Mouse (Mus musculus): ENCODE measurements around the gene Btg2. TPM values are rescaled to one million over a fixed set of nuclear protein-coding genes. Genes with fewer than 3 reads are reported as not detected.

The Btg2 gene
- polyA plus RNA-seq, 1 experiment, result 481 TPM

DNA sequence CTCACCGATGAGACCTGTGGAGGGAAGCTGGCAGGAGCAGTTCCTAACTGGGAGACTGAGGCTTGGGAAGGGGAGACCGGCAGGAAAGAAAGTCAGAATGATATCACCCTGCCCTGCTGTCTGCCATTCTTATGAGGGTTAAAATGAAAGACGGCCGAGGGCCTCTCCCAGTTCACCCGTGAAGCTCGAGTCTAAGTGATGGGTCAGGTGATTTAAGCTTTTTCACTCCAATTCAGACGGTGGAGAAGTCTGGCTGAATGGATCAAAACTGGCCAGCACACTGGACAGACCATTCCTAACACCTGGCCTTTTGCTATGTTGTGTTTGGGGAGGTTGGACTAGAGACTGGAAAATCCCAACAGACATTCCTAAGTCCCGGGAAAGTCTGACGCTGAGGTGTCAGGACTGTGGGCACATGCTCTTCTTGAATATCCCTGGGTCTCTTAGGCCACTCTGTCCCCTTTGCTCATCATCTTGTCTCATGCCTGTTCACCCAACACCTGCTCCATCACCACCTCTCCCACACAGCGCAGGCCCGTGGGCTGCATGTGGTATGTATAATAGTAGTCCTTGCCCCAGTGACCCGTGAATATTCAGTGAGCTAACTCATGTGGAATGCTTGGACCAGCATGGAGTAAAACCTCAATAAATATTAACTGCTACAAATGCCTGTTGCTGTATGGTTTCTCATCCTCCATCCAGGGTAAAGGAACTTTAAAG is 20.8 kb upstream of the Btg2 start:
- Histone ChIP-seq H3K4me3 (ENCODE audit: control insufficient read depth, insufficient read depth, low read length) (peak overlapping the region; percentile 69), H3K4me1 (replicated peaks; ENCODE audit: control insufficient read depth, insufficient read depth, low read length) (peaks cover 52% of the 10 kb centered on the region), H3K27me3 (ENCODE audit: control insufficient read depth, insufficient read depth, low read length) (no peaks in the 10 kb centered on the region), H3K27ac (ENCODE audit: control insufficient read depth, insufficient read depth, low read length) (peak overlapping the region; percentile 69; the same call in 1 of the 2 replicates), H3K36me3 (ENCODE audit: control insufficient read depth, insufficient read depth, low read length) (no peaks in the 10 kb centered on the region)
- DNase-seq, result no peak
- 42% methylated on average over 12 of the region's 12 CpGs for WGBS
- TF ChIP-seq CTCF (IDR thresholded peaks at IDR 0.05; ENCODE audit: borderline replicate concordance, control insufficient read depth, extremely low read depth, insufficient read depth, low read length, poor library complexity) (no peak), POLR2A (IDR thresholded peaks at IDR 0.05; ENCODE audit: control insufficient read depth, extremely low read depth, insufficient read depth, low read length, poor library complexity) (0 out of 2 replicates have a peak, but pooled peaks have one; percentile 12)

- DNase-seq, result peak; percentile 41
- Histone ChIP-seq H3K27ac (ENCODE audit: control insufficient read depth, insufficient read depth, low read length) (peak overlapping the region; percentile 69), H3K4me3 (ENCODE audit: control insufficient read depth, insufficient read depth, low read length) (peak overlapping the region; percentile 69), H3K4me1 (replicated peaks; ENCODE audit: control insufficient read depth, insufficient read depth, low read length) (peaks cover 56% of the 10 kb centered on the region), H3K27me3 (ENCODE audit: control insufficient read depth, insufficient read depth, low read length) (no peaks in the 10 kb centered on the region), H3K36me3 (ENCODE audit: control insufficient read depth, insufficient read depth, low read length) (no peaks in the 10 kb centered on the region)
- 0 out of 2 replicates have a peak, but pooled peaks have one; percentile 14 for TF ChIP-seq POLR2A (IDR thresholded peaks at IDR 0.05; ENCODE audit: control insufficient read depth, extremely low read depth, insufficient read depth, low read length, poor library complexity)
- no peak for TF ChIP-seq CTCF (IDR thresholded peaks at IDR 0.05; ENCODE audit: borderline replicate concordance, control insufficient read depth, extremely low read depth, insufficient read depth, low read length, poor library complexity)
- WGBS, result 10% methylated on average over 17 of the region's 17 CpGs
Measured at GRCm38 (mm10) chr1:134098726-134099515, 20.0 kb upstream of the Btg2 start.

DNA sequence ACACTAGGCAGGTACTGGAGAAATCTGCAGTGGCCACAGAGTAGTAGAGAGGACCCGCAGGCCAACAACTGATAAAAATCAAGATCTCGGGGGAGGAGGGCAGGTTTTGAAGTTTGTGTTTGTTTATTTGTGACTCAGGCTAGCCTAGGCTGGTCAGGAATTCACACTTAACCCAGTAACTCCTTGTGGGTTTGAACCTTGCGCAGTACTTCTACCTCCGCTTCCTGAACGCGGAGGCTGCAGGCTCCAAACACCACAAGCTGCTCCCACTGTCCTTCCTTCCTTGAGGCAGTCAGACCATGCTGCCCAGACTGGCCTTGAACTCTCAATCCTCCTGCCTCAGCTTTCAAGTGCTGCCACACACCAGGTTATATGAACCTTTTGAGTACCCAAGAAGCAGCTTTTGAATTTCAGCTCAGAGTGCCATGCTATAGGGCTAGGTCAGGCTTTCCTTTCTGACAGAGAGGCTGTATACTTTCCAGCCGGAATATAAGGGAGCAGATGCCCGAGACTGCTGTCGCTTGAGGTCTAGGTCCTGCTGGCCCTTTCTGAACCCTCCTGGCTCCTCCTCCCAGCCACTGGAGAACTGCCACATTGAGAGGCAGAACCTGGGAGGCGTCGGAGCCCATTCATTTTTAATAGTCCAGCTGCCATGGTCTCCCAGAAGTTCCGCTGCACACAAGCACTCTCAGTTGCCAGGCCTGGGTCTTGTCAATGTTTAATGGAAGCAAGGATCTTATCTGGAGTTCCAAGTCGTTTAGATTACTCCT is 19.2 kb upstream of the Btg2 start:
- TF ChIP-seq CTCF (IDR thresholded peaks at IDR 0.05; ENCODE audit: borderline replicate concordance, control insufficient read depth, extremely low read depth, insufficient read depth, low read length, poor library complexity) (no peak), POLR2A (IDR thresholded peaks at IDR 0.05; ENCODE audit: control insufficient read depth, extremely low read depth, insufficient read depth, low read length, poor library complexity) (no peak)

DNA sequence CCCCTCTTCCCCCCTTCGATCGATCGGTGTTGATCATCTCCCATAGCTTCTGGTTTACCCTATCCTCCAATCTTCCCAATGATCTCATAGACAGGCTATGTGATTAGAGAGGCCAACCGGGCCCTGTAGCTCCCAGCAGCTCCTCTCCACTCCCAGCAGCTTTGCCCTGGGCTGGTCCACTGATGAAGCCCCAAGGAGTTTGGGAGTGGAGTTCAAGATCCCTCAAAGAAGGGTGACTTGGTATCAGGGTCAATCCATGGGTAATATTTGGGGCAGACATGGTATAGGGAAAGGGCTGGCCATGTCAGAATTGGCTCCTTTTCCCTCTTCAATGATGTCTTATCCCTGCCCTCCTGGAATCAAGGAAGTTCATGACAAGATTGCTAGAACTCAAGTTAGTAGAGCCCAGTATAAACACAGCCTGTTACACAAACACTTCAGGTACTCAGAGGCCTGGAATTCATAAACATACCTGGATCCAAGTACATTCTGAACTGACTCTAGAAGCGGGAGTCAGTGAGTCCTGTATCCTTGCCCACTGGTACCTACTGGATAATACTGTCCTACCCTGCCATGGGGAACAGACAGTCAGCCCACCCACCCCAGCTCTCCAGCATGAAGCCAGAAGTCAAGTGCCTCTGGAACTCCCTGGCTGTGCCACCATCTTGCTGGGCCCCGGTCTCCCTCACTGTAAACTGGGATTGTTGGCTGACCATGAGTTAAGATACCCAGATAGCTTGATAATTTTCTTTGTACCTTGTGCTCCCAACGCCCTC is 18.3 kb upstream of the Btg2 start:
- no peak for DNase-seq
- peaks cover 67% of the 10 kb centered on the region for H3K4me1 ChIP-seq (replicated peaks; ENCODE audit: control insufficient read depth, insufficient read depth, low read length)

More for the DNA sequence above, 19.2 kb upstream of the Btg2 start:
- Histone ChIP-seq H3K27me3 (ENCODE audit: control insufficient read depth, insufficient read depth, low read length) (no peaks in the 10 kb centered on the region), H3K4me1 (replicated peaks; ENCODE audit: control insufficient read depth, insufficient read depth, low read length) (peaks cover 60% of the 10 kb centered on the region), H3K27ac (ENCODE audit: control insufficient read depth, insufficient read depth, low read length) (peak overlapping the region; percentile 69), H3K36me3 (ENCODE audit: control insufficient read depth, insufficient read depth, low read length) (no peaks in the 10 kb centered on the region), H3K4me3 (ENCODE audit: control insufficient read depth, insufficient read depth, low read length) (no peak overlapping the region)
- 71% methylated on average over 13 of the region's 13 CpGs for WGBS
- DNase-seq, result no peak

DNA sequence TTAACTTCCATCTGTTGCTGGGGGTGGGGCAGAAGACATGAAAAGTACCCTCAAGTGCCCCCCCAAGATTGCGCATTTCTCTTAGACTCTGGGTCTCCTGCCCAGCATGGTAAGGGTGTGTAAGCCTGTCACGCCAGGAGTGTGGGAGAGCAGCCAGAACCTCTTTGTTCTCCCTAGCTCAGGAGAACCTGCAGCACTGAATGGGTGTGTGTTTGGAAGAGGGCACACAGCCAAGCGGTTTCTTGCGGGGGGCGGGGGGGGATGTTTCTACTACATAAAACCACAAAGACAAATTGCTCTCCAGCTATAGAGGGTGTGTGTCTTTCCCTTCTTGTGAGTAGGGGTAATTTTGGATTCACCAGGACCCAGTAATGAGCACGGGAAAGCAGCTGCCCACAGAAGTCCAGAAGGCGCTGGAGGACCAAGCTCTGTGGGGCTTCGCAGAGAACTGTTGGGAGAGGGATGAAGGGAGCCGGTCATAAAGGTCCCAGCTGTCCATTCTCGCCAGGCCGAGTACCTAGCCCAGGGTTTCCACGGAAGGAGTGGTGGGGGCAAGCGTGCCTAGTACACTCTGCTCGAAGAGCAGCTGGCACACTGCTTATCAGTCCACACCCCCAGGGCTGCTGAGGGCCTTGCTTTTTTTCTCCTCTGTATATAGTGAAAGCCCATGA is 17.5 kb upstream of the Btg2 start:
- Histone ChIP-seq H3K4me3 (ENCODE audit: control insufficient read depth, insufficient read depth, low read length) (no peak overlapping the region), H3K4me1 (replicated peaks; ENCODE audit: control insufficient read depth, insufficient read depth, low read length) (peaks cover 70% of the 10 kb centered on the region), H3K27ac (ENCODE audit: control insufficient read depth, insufficient read depth, low read length) (peak overlapping the region; percentile 10; the same call in 1 of the 2 replicates), H3K27me3 (ENCODE audit: control insufficient read depth, insufficient read depth, low read length) (no peaks in the 10 kb centered on the region), H3K36me3 (ENCODE audit: control insufficient read depth, insufficient read depth, low read length) (no peaks in the 10 kb centered on the region)
- no peak for DNase-seq
- TF ChIP-seq CTCF (IDR thresholded peaks at IDR 0.05; ENCODE audit: borderline replicate concordance, control insufficient read depth, extremely low read depth, insufficient read depth, low read length, poor library complexity) (no peak), POLR2A (IDR thresholded peaks at IDR 0.05; ENCODE audit: control insufficient read depth, extremely low read depth, insufficient read depth, low read length, poor library complexity) (no peak)
- 13% methylated on average over 14 of the region's 14 CpGs for WGBS

More for the DNA sequence above, 18.3 kb upstream of the Btg2 start:
- no peak overlapping the region for H3K4me3 ChIP-seq (ENCODE audit: control insufficient read depth, insufficient read depth, low read length)
- WGBS, result 96% methylated on average over 7 of the region's 7 CpGs
- TF ChIP-seq POLR2A (IDR thresholded peaks at IDR 0.05; ENCODE audit: control insufficient read depth, extremely low read depth, insufficient read depth, low read length, poor library complexity) (no peak), CTCF (IDR thresholded peaks at IDR 0.05; ENCODE audit: borderline replicate concordance, control insufficient read depth, extremely low read depth, insufficient read depth, low read length, poor library complexity) (no peak)
- no peaks in the 10 kb centered on the region for H3K27me3 ChIP-seq (ENCODE audit: control insufficient read depth, insufficient read depth, low read length)
- no peaks in the 10 kb centered on the region for H3K36me3 ChIP-seq (ENCODE audit: control insufficient read depth, insufficient read depth, low read length)
- no peak overlapping the region for H3K27ac ChIP-seq (ENCODE audit: control insufficient read depth, insufficient read depth, low read length)
